Mouse (Mus musculus): ENCODE results near the gene Rpgrip1l. TPM values are rescaled to one million over a fixed set of nuclear protein-coding genes. Genes with fewer than 3 reads are reported as not detected.

Rpgrip1l gene
- polyA plus RNA-seq, 1 experiment, result 0.13 TPM

GRCm38 (mm10) chr8:91304481-91305386 lies 8.3 kb downstream of the Rpgrip1l start:
- no peak for TF ChIP-seq GATA1 (IDR thresholded peaks at IDR 0.05; ENCODE audit: low read length)

- no peak for TF ChIP-seq GATA1 (IDR thresholded peaks at IDR 0.05; ENCODE audit: low read length)
These were observed 14.4 kb downstream of the Rpgrip1l start for GRCm38 (mm10) chr8:91298672-91299071.

GRCm38 (mm10) chr8:91295786-91296185 lies 17.3 kb downstream of the Rpgrip1l start:
- no peak for TF ChIP-seq GATA1 (IDR thresholded peaks at IDR 0.05; ENCODE audit: low read length)

- TF ChIP-seq GATA1 (IDR thresholded peaks at IDR 0.05; ENCODE audit: low read length), result no peak
These were observed 22.5 kb downstream of the Rpgrip1l start for GRCm38 (mm10) chr8:91290576-91290975.

GRCm38 (mm10) chr8:91286237-91286636 lies 26.8 kb downstream of the Rpgrip1l start:
- TF ChIP-seq GATA1 (IDR thresholded peaks at IDR 0.05; ENCODE audit: low read length), result no peak

GRCm38 (mm10) chr8:91283815-91284214 lies 29.2 kb downstream of the Rpgrip1l start:
- TF ChIP-seq GATA1 (IDR thresholded peaks at IDR 0.05; ENCODE audit: low read length), result no peak

GRCm38 (mm10) chr8:91282655-91283054 lies 30.4 kb downstream of the Rpgrip1l start:
- TF ChIP-seq GATA1 (IDR thresholded peaks at IDR 0.05; ENCODE audit: low read length), result no peak

- TF ChIP-seq GATA1 (IDR thresholded peaks at IDR 0.05; ENCODE audit: low read length), result no peak
These were observed 31.5 kb downstream of the Rpgrip1l start for GRCm38 (mm10) chr8:91281545-91281944.

GRCm38 (mm10) chr8:91280467-91281212 lies 32.4 kb downstream of the Rpgrip1l start:
- TF ChIP-seq GATA1 (IDR thresholded peaks at IDR 0.05; ENCODE audit: low read length), result no peak

GRCm38 (mm10) chr8:91278060-91278459 lies 35.0 kb downstream of the Rpgrip1l start:
- TF ChIP-seq GATA1 (IDR thresholded peaks at IDR 0.05; ENCODE audit: low read length), result no peak

GRCm38 (mm10) chr8:91276337-91276736 lies 36.7 kb downstream of the Rpgrip1l start:
- no peak for TF ChIP-seq GATA1 (IDR thresholded peaks at IDR 0.05; ENCODE audit: low read length)

GRCm38 (mm10) chr8:91273493-91273892 lies 39.6 kb downstream of the Rpgrip1l start:
- TF ChIP-seq GATA1 (IDR thresholded peaks at IDR 0.05; ENCODE audit: low read length), result no peak

- TF ChIP-seq GATA1 (IDR thresholded peaks at IDR 0.05; ENCODE audit: low read length), result no peak
These were observed 43.6 kb downstream of the Rpgrip1l start for GRCm38 (mm10) chr8:91269374-91269958.

GRCm38 (mm10) chr8:91264564-91264963 lies 48.5 kb downstream of the Rpgrip1l start:
- TF ChIP-seq GATA1 (IDR thresholded peaks at IDR 0.05; ENCODE audit: low read length), result no peak

- no peak for TF ChIP-seq GATA1 (IDR thresholded peaks at IDR 0.05; ENCODE audit: low read length)
These were observed 49.1 kb downstream of the Rpgrip1l start for GRCm38 (mm10) chr8:91263939-91264338.

- no peak for TF ChIP-seq GATA1 (IDR thresholded peaks at IDR 0.05; ENCODE audit: low read length)
These were observed 51.5 kb downstream of the Rpgrip1l start for GRCm38 (mm10) chr8:91261598-91261997.
